Mouse (Mus musculus): ENCODE measurements around the gene Tex19.1.
"Not testable (repeated sequence)": the region's sequence is repeated elsewhere in the genome, so short reads cannot be mapped to it uniquely, and the experiment has no call there.

Tex19.1 gene

GRCm38 (mm10) chr11:121145865-121146264, at the start of gene Tex19.1:
Tex19.1 (plus strand) TSS chr11:121146143.
- DNase-seq (ENCODE audit: low spot score in 2 of 2): no peak

- no peak for DNase-seq (ENCODE audit: low spot score in 2 of 2)
Observed at GRCm38 (mm10) chr11:121099762-121100161, 46.2 kb upstream of the Tex19.1 start.

DNA sequence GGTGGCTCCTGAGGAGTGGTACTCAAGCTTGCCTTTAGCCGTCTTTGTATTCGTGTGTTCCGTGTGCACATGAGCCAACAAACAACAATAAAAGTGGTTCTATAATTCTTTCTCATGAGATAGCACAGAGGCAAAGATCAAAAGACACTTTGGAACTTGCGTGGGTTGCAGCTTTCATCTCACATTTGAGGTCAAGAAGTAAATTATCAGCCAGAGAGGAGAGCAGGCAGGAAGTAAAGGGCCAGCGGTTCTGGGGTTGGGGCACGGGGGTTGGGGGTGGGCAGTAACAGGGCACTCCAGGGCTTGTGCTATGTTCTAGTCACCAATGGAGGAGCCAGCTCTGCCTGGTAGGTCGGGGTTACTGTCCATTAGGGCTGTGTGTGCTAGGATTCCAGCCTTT, 45.3 kb upstream of the Tex19.1 start:
- DNase-seq (ENCODE audit: low spot score in 2 of 2): no peak

- no peak for DNase-seq (ENCODE audit: low spot score in 2 of 2)
Observed at GRCm38 (mm10) chr11:121101124-121101805, 44.7 kb upstream of the Tex19.1 start.

- not testable (repeated sequence) for DNase-seq (ENCODE audit: low spot score in 2 of 2)
Observed at GRCm38 (mm10) chr11:121107242-121107641, 38.7 kb upstream of the Tex19.1 start.

DNA sequence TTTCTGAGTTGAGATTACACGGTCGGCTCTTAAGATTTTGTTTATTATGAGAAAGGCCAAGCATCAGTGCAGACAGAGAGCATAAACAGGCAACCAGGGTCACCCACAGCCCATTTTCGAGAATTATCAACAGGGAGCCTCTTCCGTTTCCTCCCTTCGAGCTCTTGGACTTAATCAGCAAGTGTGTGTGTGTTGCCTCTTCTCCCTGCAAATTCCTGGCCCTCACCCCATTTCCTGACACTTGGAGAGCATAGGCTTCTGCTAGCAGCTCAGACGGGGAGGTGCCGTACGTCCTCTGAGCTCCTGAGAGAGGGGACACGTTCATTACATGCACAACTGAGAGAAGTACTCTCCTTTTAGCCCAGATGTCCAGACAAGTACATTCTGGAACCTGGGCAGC, 37.9 kb upstream of the Tex19.1 start:
- no peak for DNase-seq (ENCODE audit: low spot score in 2 of 2)

GRCm38 (mm10) chr11:121109986-121110385, 36.0 kb upstream of the Tex19.1 start:
- DNase-seq (ENCODE audit: low spot score in 2 of 2): no peak

- DNase-seq (ENCODE audit: low spot score in 2 of 2): no peak
Observed at GRCm38 (mm10) chr11:121111051-121111450, 34.9 kb upstream of the Tex19.1 start.

DNA sequence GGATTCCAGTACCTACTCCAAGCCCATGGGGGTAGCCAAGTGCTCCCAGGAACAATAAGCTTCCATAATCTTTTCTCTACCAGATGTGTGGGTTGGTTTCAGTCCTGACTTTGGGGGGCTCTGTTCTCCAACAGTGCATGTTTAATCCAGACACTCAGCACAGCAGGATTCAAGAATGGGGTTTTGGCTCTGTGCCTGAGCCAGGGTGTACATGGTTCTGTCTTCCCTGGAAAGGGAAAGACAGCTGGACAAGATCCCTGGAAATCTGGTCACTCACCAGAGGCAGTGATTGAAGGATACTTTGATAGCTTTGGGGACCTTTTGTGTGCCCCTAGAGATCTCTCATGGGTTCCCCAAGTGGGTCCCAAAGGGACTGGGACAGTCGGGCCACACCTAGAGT, 34.3 kb upstream of the Tex19.1 start:
- no peak for DNase-seq (ENCODE audit: low spot score in 2 of 2)

DNA sequence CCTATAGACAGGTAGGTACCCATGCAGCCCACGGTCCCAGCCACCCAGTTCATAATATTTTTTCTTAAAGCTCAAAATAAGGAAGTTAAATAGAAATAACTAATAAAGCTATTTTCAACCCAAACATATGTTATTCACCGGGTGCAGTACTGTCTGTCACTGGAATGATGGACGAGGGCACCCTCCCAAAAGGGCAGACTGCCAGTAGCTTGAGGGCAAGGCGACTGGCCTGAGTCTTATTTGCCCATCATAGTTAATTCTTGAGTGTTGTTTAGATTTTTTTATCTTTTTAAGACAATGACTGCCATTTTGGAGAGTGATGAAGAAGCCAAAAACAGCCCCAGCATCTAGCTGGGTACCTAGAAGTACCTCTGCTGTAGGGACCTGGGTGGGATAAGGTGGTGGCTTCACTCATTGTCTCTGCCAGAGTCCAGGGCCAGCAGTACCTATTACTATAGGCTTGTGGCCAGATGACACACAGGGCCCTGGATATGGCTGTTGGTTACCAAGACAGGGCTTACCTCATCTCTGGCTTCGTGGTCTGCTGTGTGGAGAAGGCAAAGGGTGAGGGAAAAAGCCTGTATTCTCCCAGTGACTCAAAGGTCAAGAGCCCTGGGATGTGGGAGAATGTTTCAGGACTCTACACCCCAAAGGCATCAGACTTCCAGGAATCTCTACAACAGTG, 33.7 kb upstream of the Tex19.1 start:
- no peak for DNase-seq (ENCODE audit: low spot score in 2 of 2)

GRCm38 (mm10) chr11:121118106-121118505, 27.8 kb upstream of the Tex19.1 start:
- DNase-seq (ENCODE audit: low spot score in 2 of 2): no peak

DNA sequence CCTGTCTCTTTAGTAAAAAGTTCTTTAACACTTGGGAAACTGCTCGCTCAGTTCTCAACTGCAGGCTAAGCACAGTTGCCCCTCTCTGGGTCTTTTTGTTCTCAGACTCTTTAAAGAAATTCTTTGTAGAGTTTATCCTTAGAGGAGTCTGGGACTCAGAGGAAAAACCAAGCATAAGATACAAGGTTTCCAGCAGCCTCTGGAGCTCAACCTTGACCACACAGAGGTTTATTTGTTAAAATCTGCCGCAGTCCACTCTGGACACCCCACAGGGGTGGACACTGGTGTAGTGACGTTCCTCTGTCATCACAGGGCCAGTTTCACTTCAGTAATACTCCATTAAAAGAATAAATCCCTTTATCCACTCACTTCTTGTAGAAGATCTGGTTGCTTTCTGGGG, 27.4 kb upstream of the Tex19.1 start, which contains the start of gene Tex19.2:
Gene Tex19.2 (minus strand): TSS at position 101 of the 400 bp plus-strand sequence.
- no peak for DNase-seq (ENCODE audit: low spot score in 2 of 2)

DNA sequence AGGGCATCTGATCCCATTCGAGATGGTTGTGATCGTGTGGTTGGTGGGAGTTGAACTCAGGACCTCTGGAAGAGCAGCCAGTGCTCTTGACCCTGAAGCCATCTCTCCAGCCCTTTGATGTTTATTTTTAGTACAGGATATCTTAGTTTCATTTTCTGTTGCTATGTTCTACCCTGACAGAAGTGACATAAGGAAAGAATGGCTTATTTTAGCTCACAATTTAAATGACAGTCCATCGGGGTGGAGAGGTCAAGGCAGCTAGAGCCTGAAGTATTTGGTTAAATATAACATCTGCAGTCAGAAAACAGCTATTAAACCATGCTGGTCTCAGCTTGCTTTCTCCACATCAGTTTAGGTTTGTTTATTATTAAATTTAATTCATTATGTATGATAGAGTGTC, 24.8 kb upstream of the Tex19.1 start:
- DNase-seq (ENCODE audit: low spot score in 2 of 2): no peak

GRCm38 (mm10) chr11:121122024-121122670, 23.8 kb upstream of the Tex19.1 start:
- DNase-seq (ENCODE audit: low spot score in 2 of 2): no peak

GRCm38 (mm10) chr11:121123438-121123837, 22.5 kb upstream of the Tex19.1 start:
- no peak for DNase-seq (ENCODE audit: low spot score in 2 of 2)

DNA sequence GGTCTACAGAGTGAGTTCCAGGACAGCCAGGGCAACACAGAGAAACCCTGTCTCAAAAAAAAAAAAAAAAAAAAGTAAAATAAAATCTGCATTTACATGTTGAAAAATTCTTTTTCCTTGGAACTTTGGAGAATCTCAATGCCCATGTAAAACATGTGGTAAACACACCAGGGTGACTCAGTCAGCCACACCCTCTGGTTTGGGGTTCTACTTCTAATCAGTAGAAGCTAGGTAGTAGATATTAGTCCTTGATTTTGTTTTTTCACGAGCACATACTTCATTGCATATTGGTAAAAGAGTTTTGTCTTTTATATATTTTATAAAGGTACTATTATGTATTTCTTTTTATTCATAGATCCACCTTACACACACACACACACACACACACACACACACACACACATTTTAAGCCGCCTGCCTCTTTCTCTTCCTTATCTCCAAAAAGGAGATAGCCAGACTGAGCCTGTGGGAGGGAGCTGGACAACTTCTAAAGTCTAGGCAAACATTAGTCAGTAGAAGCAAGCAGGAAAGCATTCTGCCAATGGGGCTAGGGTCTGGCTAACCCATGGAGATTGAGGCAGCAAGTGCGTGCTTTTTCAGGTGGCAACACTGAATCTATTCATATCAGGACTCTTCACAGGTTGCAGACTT, 20.3 kb upstream of the Tex19.1 start:
- DNase-seq (ENCODE audit: low spot score in 2 of 2): no peak

GRCm38 (mm10) chr11:121126395-121126794, 19.5 kb upstream of the Tex19.1 start:
- DNase-seq (ENCODE audit: low spot score in 2 of 2): no peak

DNA sequence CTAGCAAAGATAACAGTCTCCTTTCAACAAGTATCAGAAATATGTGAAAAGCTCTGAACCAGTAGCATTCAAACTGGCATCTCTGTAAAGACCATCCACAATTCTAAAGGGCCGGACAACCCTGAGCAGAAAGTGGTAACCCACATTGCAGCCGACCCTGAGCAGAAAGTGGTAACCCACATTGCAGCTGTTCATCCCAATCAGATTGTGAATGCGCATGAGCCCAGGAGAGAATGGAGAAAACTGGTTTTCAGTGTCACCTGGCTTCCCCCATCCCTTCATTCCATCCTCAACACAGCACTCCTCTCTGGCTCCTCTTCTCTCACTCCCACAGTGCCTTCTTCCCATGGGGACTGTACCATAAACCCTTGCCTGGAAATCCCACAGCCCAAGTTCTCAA, 18.5 kb upstream of the Tex19.1 start:
- DNase-seq (ENCODE audit: low spot score in 2 of 2): no peak

GRCm38 (mm10) chr11:121129616-121130015, 16.3 kb upstream of the Tex19.1 start:
- DNase-seq (ENCODE audit: low spot score in 2 of 2): no peak

DNA sequence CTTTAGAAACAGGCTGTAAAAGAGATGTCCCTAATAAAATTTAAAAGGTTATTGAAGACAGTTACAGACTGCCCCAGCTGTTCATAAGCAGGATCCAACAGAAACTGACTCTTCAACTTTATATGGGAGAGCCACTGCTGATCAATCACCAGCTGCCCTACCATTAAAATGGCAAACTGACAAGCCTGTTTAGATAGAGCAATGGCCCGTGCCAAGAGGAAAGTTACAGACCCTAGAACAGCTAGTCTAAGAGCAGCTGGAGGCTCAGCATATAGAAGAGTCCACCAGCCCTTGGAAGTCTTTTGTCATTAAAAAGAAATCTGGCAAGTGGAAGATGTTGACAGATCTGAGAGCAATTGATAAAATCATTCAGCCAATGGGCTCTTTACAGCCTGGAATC, 11.3 kb upstream of the Tex19.1 start:
- DNase-seq (ENCODE audit: low spot score in 2 of 2): no peak

DNA sequence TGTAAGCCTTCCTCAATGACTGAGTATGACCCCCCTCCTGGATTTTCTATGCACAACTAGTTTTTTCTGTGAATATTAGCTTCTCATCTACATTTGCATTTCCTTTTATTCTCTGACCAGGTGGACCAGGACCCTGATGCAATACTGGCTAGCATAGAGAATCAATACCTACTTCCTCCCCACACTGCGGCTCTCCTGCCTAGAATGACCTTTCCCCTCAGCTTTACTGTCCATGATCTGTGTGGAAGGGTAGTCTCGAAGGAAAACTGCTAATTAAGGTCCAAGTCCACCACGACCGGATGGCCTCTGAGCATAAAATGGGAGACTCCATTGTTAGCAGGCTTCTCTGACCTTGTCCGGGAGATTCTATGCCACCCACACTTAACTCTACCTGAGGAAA, 8.3 kb upstream of the Tex19.1 start:
- no peak for DNase-seq (ENCODE audit: low spot score in 2 of 2)

DNA sequence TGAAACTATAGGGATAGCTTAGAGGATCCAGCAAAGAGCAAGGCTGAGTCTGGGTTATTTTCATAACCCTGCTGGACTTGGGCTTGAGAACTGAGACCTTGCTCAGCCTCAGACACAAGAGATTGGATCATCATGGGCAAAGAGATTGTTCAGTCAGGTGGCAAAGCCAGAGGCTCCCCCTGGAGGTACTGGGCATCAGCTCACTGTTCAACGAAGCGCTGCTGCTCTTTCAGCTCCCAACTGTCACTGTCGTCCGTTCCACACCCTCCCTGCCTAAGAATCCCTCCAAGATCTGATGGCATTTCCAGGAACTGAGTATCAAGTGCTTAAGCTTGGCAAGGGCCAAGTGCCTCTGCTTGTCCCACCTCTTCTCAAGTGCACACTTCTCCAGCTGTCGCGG, 7.2 kb upstream of the Tex19.1 start:
- no peak for DNase-seq (ENCODE audit: low spot score in 2 of 2)
